Mouse (Mus musculus) cerebellum, postnatal 10 days (tissue): ENCODE measurements around the gene 5430427O19Rik.

Source experiments
- DNase-seq, 2 experiments: peaks; one replicate each; pipeline ENCODE4 v3.0.0; 2021; ENCODE audit warnings: mixed read lengths in 2 of 2

5430427O19Rik gene

DNA sequence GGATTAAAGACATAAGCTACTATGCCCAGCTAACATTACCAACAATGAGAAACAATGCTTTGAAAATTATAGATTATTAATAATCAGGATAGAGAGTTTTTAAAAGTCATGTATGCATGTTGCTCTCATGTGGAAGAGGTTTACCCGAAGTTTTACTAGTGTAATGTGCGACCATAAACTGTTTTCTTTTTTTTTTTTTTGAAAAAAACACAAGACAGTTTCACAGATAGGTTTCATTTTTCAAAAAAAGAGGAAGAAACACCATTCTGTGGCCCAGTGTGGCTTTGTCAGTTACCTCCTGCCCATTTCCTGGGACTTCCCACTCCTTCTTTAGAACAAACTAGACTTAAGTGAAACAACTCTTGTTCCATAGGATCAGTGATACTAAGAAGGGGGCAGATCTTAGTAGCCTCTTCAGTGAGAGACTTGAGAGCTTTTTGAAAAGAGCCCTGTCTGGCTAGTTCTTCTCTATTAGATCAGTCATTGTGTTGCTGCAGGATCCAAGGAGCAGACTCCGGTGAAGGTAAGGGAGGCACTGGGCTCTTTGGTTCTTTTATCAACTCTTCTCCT lies at the start of gene 5430427O19Rik:
5430427O19Rik (plus strand) TSS at position 441 of the 570 bp plus-strand sequence.
- DNase-seq, result no peak

DNA sequence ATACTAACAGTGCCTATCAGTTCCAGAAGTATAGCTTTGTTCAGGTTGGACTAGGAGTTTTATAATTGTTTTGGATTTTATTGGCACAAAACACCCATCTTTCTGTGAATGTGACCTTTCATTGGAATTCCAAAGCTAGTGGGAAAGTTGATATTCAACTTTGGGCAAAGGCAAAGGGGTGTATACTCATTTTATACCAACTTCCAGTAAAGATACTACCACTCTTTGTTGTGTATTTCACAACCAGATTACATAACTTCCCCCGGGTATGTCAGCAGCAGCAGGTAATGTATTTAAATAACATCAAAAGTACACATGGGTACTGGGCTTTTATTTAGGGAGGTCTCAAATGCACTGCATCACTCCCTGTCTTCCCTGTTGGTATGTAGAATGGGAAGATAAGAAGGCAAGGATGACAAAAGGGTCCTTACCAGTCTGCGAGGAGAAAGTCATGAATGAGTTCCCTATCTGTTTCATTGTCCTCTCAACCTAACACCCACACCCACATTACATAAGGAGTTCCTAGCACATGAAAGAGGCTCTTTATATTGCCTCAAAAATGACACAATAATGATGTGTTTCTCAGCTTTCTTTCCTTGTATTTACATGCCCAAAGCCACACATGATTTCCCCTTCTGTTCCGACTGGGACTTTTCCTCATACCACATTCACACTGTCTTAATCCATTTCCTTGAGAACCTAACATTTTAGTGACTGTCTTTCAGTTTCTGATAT lies 42.3 kb upstream of the 5430427O19Rik start:
- DNase-seq, result no peak

DNA sequence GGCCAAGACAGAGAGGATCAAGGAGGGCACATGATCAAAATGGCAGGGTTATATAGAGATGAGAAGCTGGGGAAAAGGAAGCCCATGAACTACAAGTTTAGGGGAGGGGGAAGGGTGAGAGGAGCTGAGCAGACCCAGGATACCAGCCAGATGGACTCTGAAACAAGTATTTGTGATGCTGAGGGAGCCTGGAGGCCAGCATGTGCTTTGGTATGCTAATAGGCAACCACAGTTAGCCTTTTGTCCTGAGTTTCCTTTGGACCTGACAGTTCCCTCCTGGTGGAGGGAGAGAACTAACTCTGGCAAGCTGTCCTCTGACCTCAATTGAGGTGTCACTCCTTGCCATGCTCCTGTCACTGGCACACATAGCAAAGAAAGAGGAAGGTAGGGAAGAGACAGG lies 41.2 kb upstream of the 5430427O19Rik start:
- peak in 1 of 2 experiments; percentile 2 for DNase-seq

DNA sequence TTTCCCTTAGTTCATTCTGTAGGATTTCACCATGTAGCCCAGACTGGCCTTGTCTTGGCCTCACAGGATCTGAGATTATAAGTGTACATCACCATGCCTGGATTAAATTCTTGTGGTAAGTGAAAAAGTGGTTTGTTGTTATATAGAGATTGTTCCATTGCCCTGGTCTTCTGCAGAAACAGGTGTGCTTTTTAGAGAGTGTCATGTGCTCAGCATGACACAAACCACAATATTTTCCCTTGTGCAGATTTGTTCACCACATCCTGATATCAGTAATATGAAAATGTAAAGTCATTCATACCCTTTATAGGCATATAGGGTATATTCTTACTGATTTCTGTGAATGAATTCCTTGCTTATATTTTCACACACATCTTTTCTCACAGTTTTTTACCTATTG lies 31.0 kb upstream of the 5430427O19Rik start:
- no peak for DNase-seq

DNA sequence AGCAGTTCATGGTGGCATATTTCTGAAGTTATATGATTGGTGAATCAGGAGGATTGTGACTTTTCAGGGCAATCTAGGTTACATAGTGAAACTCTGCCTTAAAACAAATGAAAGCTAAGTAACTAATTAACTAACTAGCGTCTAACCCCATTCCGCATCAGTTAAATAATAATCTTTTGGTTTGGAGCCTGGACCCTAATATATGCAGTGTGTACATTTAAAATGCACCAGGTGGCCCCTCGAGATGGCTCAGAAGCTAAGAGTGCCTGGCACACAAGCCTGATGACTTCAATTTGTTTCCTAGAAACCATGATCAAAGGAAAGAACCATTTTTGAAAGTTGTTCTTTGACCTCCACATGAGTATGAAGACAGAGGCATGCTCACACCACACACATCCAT lies 14.2 kb upstream of the 5430427O19Rik start:
- DNase-seq, result no peak

DNA sequence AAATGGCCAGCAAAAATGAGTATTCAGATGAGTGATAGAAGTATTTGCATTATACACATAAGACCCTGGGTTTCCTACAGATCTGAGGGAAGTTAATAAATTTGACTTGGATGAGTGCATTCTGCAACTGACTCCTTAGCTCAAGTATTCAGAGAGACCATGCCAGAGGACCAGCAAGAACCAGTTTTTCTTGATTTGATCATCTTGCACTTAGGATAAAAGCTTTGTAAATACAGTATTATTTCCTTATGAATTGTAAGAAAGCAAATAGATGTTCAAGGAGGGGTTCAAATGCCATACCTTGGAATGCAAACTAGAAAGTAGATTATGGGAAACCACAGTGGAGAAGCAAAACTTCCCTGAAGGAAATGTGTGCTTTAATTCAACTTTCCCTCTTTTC lies 13.0 kb upstream of the 5430427O19Rik start:
- no peak for DNase-seq

DNA sequence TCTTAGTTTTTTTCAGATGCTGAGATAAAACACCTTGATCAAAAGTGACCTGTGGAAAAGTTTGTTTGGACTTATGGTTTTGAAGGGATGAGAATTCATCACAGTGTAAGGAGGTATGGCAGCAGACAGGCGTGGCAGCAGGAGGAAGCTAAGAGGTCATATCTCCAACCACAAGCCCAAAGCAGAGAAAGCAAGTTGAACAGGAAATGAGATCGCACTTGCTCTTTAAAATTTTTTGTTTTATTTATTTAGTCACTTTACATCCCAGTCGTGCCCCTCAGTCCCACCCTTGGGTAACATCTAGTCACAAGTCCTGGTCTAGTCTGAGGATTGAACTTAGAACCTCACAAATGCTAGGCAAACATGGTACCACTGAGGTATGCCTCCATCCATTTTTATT lies 2.1 kb upstream of the 5430427O19Rik start:
- no peak for DNase-seq

DNA sequence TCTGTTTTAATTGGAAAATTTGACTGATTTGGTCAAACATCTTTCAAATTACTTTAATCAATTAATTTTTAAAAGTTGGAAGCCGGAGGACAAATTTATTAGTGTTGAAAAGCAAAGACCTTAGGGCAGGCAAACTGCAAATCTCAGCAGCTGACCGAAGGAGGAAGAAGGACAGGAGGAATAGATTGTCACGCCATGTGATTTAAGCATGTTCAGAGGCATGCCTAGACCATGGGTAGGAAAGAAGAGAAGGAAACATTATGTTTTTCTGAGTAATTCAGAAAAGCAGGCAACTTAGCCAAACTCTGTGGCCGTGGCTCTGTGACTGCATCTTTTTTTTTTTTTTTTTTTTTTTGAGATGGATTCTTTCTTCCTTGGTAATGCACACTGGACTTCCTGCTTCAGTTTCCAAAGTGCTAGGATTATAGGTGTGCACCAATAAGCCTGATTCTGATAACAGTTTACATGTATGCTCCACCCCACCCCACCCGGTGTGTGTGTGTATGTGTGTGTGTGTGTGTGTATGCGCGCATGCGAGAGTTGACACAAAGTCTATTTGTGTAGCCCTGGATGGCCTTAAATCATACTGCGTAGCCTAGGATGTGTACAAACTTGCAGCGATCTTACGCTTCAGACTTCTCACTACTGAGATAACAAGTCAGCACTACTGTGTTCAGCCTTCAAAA lies 1.4 kb downstream of the 5430427O19Rik start:
- DNase-seq, result no peak

DNA sequence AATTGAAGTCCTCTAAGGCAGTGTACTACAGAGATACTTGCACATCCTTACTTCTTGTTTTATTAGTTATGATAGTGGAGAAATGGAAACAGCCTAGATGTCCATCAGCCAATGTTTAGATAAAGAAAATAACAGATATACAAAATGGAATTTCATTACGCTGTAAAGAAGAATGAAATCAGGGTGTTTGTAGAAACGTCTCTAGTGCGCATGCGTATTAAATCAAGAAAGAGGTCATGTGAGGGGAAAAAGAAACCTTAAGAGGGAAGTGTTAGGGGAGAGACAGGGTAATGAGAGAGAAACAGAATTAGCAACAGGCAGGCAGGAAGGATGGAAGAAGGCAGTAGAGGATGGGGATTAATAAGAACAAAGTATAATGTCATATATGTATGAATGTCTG lies 4.2 kb downstream of the 5430427O19Rik start:
- DNase-seq, result no peak

DNA sequence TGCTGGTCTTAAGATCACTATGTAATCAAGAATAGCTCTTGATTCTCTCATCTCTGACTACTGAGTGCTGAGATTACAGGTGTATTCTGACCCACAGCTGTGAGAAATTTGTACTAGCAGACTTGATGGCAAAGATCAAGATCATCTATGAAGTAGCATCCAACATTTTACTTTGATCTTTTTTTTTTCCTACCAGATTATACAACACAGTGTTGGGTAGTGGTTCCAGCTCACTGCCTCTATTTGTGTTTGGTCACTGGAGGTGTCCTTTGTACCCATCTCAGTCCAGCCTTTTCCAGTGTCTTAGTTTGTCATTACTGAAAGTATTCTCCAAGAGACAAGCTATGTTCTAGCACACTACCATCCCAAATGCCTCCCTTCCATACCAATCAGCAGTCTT lies 5.8 kb downstream of the 5430427O19Rik start:
- no peak for DNase-seq

DNA sequence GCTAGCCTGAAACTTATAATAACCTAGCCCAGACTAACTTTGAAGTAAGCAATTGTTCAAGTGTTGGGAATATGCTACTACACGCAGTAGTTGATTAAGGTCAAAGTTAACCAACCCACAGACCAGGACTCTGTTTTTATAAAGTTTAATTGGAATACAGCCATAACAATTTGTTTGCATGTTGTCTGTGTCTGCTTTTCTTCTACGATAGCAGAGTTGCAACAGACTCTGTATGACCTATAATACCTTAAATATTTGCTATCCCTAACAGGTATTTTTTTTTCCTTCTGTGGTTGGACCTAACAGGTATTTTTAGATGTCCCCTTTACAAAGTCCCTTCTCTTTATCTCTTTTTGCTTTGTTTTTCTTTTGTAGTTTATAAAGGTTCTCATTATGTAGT lies 7.6 kb downstream of the 5430427O19Rik start:
- no peak for DNase-seq

DNA sequence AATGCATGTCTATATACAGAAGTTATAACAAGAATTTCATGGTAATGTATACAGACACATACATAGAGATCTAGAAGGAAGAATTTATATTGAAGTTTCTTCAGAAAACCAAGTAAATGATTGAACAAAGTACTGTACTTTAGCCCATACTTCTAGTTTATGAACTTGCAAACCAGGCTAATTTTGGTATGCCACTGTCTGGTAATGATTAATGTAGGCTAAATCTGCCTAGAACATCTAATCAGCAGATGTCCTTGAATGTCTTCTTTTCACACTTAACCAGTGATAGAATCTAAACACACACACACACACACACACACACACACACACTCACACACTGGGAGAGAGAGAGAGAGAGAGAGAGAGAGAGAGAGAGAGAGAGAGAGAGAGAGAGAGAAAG lies 8.1 kb downstream of the 5430427O19Rik start:
- DNase-seq, result no peak

DNA sequence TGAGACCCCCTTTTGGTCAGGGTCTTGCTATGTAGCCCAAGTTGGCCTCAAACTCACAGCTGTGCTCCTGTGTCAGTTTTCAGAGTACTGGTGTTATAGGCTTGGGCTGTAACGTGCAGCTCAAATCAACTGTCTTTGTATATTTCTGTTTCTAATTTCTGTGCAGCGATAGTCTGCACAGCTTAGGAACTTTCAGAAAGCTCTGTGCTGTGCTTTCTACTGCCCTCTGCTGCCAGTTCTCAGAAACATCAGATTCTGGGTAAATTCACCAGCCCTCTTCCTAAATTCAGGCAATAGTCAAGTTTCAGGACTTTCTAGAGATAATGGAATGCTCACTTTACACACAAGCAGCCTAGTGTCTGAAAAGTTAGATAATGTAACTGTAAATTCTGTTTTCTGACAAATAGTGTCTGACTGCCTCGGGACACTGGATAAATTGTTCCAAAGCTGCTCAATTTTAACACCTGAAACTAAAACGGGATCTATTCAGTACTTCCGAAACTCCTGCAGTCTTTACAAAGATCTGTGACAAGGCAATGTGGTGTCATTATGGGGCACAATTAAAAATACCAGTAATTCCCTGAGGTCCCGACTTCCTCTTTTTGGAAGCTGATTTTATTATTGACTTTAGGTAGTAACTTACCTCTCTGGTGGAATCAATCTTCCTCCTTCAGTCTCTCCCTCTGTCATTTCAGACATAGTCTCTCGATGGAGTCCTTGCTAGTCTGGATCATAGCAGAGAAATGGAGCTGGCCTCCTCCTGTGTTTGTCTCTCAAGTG lies 9.2 kb downstream of the 5430427O19Rik start:
- DNase-seq, result peak; percentile 36 to 47

DNA sequence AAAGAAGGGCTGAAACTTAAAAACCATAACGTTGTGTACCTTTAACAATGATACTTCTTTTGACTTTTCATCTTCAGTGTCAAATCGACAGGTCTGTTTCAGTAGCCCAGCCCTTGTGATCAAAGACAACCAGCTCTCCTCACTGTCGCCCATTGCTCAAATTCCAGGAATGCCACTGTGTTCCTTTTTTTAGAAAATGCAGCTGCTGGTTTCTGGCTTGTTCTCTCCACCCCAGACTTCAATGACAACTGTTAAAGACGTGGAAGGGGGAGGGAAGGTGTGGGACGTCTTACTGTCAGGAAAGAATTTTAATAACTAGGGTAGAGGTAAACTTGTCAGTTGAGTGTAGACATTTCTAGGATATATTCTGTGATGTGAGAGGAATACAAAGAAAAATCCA lies 16.5 kb downstream of the 5430427O19Rik start:
- DNase-seq, result no peak

DNA sequence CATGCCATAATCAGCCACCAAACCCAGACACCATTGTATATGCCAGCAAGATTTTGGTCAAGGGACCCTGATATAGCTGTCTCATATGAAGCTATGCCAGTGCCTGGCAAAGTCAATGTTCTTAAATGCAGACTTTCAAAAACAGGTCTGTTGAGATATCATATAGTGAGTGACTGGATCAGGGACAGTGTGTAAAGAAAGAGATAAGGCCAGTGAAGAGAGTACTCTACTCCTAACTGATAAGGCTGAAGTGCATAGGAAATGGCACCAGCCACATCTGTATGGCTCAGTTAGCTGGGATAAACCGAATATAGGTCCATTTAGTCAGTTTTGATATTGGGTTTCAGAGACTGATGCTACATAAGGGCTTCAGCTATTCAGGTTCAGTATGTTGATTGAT lies 31.0 kb downstream of the 5430427O19Rik start:
- DNase-seq, result no peak

DNA sequence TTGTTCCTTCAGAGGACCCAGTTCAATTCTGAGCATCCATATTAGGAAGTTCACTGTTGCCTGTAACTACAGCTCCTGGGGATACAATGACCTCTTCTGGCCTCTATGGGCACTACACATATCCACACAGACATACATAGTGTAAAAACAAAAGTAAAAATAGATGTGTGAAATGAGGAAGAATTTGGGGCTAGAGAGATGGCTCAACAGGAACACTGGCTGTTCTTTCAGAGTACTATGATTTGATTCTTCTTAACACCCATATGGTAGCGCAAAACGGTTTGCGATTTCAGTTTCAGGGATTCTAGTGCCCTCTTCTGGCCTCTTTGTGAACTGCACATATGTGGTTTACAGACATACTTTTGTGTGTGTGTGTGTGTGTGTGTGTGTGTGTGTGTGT lies 48.9 kb downstream of the 5430427O19Rik start:
- peak; percentile 26 to 40 for DNase-seq

DNA sequence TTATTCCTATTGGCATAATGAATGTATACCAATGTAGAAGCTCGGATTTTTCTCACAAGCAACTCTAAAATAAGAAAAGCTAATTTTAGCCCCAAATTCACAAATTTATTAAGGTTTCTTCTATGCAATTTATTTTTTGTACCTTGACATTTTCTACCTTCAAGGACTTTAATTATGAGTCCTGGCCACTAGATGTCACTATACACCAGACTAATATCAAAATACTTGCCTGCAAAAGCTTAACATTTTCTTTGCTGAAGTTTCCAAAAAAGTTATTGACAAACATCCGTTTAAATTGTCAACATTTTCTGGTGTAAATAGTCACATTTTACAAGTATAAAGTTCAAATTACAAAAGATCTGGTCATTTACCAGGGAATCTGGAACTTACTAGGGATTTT lies 62.8 kb downstream of the 5430427O19Rik start:
- DNase-seq, result peak in 1 of 2 experiments; percentile 27
